Mouse (Mus musculus) lung, embryonic 15.5 days (tissue): ENCODE measurements around the gene Wdpcp. TPM values are rescaled to one million over a fixed set of nuclear protein-coding genes. Genes with fewer than 3 reads are reported as not detected.

Experiments used
- ATAC-seq: fragments of 200-750 bp; cut with Nextera tagmentation; 2 replicates; pipeline ENCODE4 v1.8.0; 2017; ENCODE audit warnings: moderate number of reproducible peaks, borderline replicate concordance; ENCODE audit not compliant: low FRiP score, low TSS enrichment; ENCODE audit errors: extremely low read depth
- H3K27ac ChIP-seq: fragments of 300-500 bp; sonication (generic); 2 replicates; pipeline ENCODE4 v1.5.1; 2015; ENCODE audit warnings: moderate library complexity, mild to moderate bottlenecking, inconsistent platforms
- H3K27me3 ChIP-seq: fragments of 300-500 bp; sonication (generic); 2 replicates; pipeline ENCODE4 v1.6.1; 2015; ENCODE audit warnings: inconsistent platforms
- H3K36me3 ChIP-seq: fragments of 300-500 bp; sonication (generic); 2 replicates; pipeline ENCODE4 v1.6.1; 2015; ENCODE audit warnings: inconsistent platforms
- H3K4me1 ChIP-seq: fragments of 300-500 bp; sonication (generic); 2 replicates; pipeline ENCODE4 v1.6.1; 2015; ENCODE audit warnings: inconsistent platforms
- H3K4me2 ChIP-seq: fragments of 300-500 bp; sonication (generic); 2 replicates; pipeline ENCODE4 v1.6.1; 2015; ENCODE audit warnings: inconsistent platforms, mild to moderate bottlenecking, moderate library complexity
- H3K4me3 ChIP-seq: fragments of 300-500 bp; sonication (generic); 2 replicates; pipeline ENCODE4 v1.5.1; 2015; ENCODE audit warnings: mild to moderate bottlenecking, inconsistent platforms
- H3K9ac ChIP-seq: fragments of 300-500 bp; sonication (generic); 2 replicates; pipeline ENCODE4 v1.6.1; 2015; ENCODE audit warnings: inconsistent platforms
- H3K9me3 ChIP-seq: fragments of 300-500 bp; sonication (generic); 2 replicates; pipeline ENCODE4 v1.6.1; 2016; ENCODE audit warnings: inconsistent platforms
- WGBS: fragments of 180-500 bp; shearing (Covaris S2); methylation state at CpG from one replicate; pipeline ENCODE4 v1.1.7; 2015; 5-methylcytosine and 5-hydroxymethylcytosine counted together
- polyA plus RNA-seq: library from polyadenylated mRNA; unstranded; fragments of >200 nt; fragmentation: Nextera tagmentation; extraction: Ambion mirVana; gene quantifications from 2 replicates; pipeline ENCODE4 v1.2.1, GENCODE M21; 2015

The Wdpcp gene
- polyA plus RNA-seq, 1 experiment from 2014 or later = 12.5 TPM

DNA sequence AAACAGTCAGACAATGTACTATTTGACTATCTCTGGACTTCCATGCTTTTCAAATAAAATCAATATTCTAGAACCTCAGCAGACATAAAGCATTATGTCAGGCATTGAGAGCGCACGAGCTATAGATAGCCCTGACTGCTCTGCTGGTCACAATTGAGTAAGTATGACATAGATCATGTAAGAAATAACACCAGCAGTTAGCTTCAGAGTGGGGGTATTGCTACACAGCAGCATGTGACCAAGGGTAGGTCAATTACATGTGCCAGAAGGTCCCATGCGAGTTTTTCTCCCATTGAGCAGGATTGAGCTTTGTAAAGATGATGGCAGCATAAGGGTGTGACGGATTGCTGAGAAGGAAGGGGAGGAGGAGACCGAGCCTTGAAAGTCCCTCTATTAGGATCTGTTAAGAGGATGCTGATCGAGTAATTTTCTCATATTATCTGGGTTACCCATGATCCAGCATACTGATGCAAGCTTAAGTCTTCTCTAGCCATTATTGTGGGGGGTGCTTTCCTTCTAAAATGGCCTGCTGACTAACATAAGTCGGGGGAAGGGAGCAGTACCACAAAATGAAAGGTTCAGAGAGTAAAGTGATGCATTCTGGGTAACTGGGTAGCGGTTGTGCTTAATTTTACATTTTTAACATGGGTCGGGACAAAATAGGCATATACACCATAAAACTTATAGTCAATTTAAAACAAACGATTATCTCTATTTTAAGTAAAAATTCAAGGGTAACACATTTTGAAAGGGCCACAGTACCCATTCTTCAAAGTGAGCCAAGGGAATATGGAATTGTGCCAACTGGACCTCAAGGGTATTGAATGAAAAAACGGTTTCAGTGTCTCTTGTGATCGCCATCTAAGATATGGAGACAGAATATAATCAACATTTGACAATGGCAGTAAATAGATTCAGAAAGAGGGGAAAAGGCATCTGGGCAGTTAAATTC, 21.5 kb upstream of the Wdpcp start:
- Histone ChIP-seq H3K36me3 (no peaks in the 10 kb centered on the region), H3K9me3 (no peaks in the 10 kb centered on the region), H3K27me3 (no peaks in the 10 kb centered on the region), H3K4me1 (no peaks in the 10 kb centered on the region), H3K4me3 (no peak overlapping the region), H3K4me2 (no peak overlapping the region), H3K9ac (no peak overlapping the region), H3K27ac (no peak overlapping the region)
- WGBS = 81% methylated on average over 12 of the region's 12 CpGs
- no peak for ATAC-seq

DNA sequence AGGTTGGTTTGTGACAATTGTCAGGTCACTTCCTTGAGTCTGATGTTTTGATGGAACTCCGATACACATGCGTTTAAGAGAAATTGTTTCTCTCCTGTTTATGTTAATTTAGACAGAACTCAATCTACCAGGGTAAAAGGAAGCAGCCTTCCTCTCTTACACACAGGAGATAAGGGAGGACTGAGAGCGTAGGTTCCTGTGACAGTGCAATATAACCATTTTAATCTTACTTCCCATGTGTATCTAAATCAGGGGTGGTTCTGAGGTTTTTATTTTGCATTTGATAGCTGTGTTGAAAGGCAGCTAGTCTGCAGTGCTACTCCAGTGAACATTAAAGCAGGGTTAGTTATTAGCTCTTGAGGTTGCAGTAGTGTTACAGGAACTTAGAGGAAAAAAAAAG, 20.0 kb upstream of the Wdpcp start:
- no peak for ATAC-seq
- Histone ChIP-seq H3K4me1 (no peaks in the 10 kb centered on the region), H3K36me3 (peaks cover 3% of the 10 kb centered on the region; the same call in 1 of the 2 replicates), H3K9ac (no peak overlapping the region), H3K9me3 (no peaks in the 10 kb centered on the region), H3K4me2 (no peak overlapping the region), H3K27me3 (no peaks in the 10 kb centered on the region), H3K27ac (no peak overlapping the region), H3K4me3 (no peak overlapping the region)
- 60% methylated on average over 3 of the region's 3 CpGs for WGBS

DNA sequence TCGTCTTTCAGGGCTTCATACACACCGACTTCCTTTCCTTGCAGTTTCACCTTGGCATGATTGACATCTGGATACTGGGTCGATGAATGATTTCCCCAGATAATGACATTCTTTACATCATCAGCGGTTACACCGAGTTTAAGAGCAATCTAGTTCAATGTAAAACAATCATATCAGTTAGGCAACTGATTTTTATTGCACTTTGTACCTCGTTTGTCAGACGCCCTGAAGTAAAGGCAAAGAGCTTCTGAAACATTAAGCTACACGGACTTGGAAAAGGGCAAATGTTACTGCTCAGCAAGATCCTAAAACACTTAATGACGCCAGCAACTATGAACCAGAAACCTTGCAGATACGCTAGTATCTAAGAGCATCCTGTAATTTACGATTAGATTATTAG, 12.3 kb upstream of the Wdpcp start:
- peaks cover 48% of the 10 kb centered on the region for H3K36me3 ChIP-seq

DNA sequence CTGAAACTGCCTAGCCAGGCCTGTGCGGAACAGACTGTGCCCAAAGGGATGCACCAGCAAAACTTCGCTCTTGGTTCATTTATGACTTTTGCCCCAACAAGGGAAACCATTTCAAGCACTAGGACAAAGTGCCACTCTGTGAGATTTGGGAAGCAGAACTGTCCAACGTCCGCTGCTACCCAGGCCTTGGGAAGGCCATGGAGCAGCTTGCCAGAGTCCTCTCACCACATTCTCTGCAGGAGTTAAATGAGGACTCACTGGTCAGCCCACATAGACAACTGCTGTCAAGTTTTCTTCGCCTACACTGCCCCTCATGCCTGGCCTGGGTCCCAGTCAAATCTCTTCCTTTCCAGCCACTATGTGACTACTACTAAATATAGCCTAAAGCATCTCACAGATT, 10.7 kb upstream of the Wdpcp start:
- Histone ChIP-seq H3K4me1 (no peaks in the 10 kb centered on the region), H3K36me3 (peaks cover 56% of the 10 kb centered on the region), H3K4me2 (no peak overlapping the region), H3K4me3 (no peak overlapping the region), H3K9ac (no peak overlapping the region), H3K27me3 (no peaks in the 10 kb centered on the region), H3K27ac (no peak overlapping the region), H3K9me3 (no peaks in the 10 kb centered on the region)
- no peak for ATAC-seq
- 83% methylated on average over 5 of the region's 5 CpGs for WGBS

More for the DNA sequence above, 12.3 kb upstream of the Wdpcp start:
- Histone ChIP-seq H3K4me3 (no peak overlapping the region), H3K9ac (no peak overlapping the region), H3K4me2 (no peak overlapping the region), H3K9me3 (no peaks in the 10 kb centered on the region), H3K27ac (no peak overlapping the region), H3K4me1 (no peaks in the 10 kb centered on the region), H3K27me3 (no peaks in the 10 kb centered on the region)
- ATAC-seq = no peak
- WGBS = 79% methylated on average over 11 of the region's 11 CpGs

DNA sequence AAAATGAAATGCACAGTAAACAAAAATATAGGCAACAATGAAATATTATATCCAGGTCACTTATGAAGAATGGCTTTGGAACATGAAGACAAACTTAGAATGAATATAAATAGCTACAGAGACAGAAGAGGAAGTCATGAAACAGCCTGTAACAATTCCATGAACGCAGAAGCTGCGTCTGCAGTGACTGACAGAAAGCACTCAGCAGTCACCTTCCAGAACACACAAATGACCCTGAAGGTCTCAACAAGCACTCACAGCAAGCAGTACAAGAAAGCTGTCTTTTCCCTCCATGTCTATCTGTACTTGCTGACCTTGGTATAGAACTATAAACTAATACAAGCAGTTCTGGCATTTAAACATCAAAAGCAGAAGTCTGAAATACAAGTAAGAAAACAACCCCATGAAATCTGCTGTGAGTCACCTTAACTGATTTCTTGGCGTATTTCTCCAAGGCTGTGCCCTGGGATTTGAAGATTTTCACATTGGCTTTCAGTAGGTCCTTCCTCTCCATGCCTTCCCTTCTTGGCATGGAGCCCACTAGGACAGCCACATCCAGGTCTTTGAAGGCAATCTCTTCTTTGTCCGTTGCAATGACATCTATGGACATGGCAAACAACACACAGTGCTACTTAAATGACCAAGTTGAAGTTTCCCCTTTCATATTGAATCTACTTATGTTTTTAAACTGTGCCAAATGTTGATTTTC, 8.3 kb upstream of the Wdpcp start:
- peaks cover 43% of the 10 kb centered on the region for H3K36me3 ChIP-seq
- no peaks in the 10 kb centered on the region for H3K27me3 ChIP-seq
- H3K9ac ChIP-seq = no peak overlapping the region
- H3K4me3 ChIP-seq = no peak overlapping the region
- WGBS = 69% methylated on average over 4 of the region's 4 CpGs
- ATAC-seq = no peak
- H3K4me1 ChIP-seq = peaks cover 3% of the 10 kb centered on the region; the same call in 1 of the 2 replicates
- H3K27ac ChIP-seq = no peak overlapping the region
- no peak overlapping the region for H3K4me2 ChIP-seq
- H3K9me3 ChIP-seq = no peaks in the 10 kb centered on the region

DNA sequence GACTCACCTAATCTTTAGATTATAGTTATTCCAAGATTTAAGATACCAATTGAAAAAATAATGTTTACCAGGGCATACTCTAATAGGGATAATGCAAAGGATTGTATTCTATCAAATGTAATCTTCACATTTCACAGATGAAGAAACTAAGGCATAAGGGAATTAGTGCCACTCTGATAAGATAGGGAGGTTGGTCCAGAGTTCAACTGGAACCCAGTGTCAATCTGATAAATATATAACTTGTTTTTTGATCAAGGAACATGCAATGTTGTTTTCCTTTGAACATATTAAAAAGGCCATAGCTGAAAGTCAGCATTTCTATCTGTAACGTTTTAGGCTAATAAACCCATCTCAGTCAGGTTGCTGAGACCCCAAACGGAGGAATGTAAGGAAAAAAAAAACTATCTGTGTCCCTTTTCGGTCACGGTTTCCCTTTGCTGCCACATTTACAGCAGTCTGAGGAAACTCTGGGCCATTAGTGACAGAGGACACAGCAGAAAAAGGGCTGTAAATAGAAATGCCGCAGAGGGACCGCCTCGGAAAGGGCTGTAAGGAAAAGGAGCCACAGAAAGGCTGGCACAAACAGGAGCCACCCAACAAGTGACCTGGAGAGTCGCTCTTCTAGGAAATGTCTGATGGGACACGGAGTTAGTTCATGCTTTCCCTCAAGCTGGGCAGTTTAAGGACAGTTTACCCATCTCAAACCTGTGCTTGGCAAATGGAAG, 7.2 kb upstream of the Wdpcp start:
- Histone ChIP-seq H3K4me1 (peaks cover 12% of the 10 kb centered on the region), H3K9ac (no peak overlapping the region), H3K27me3 (no peaks in the 10 kb centered on the region), H3K36me3 (peaks cover 33% of the 10 kb centered on the region), H3K27ac (no peak overlapping the region), H3K9me3 (no peaks in the 10 kb centered on the region), H3K4me2 (no peak overlapping the region), H3K4me3 (no peak overlapping the region)
- no peak for ATAC-seq
- WGBS = 86% methylated on average over 9 of the region's 9 CpGs

DNA sequence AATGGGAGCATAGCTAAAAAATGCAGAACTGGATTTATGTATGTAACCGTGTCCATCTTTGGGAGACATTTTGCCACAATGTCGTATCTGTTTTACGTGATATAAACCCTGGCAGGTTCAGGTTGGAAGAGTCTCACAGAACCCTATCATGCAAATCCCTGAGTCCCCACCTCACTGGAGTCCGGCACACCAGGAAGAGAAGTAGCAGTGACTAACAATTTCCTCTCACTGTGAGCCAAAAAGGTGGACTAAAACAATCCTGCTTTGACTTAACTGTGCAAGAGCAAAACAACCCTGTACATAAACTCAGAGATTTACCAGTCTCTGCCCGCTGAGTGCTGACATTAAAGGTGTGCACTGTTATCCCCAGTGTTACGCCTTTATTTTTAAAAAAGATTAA, 5.1 kb upstream of the Wdpcp start:
- H3K4me3 ChIP-seq = no peak overlapping the region
- no peak overlapping the region for H3K9ac ChIP-seq
- H3K36me3 ChIP-seq = peaks cover 23% of the 10 kb centered on the region
- H3K4me1 ChIP-seq = peaks cover 19% of the 10 kb centered on the region
- no peaks in the 10 kb centered on the region for H3K9me3 ChIP-seq
- no peak overlapping the region for H3K4me2 ChIP-seq
- no peak for ATAC-seq
- H3K27me3 ChIP-seq = no peaks in the 10 kb centered on the region
- no peak overlapping the region for H3K27ac ChIP-seq
- WGBS = 92% methylated on average over 6 of the region's 6 CpGs

DNA sequence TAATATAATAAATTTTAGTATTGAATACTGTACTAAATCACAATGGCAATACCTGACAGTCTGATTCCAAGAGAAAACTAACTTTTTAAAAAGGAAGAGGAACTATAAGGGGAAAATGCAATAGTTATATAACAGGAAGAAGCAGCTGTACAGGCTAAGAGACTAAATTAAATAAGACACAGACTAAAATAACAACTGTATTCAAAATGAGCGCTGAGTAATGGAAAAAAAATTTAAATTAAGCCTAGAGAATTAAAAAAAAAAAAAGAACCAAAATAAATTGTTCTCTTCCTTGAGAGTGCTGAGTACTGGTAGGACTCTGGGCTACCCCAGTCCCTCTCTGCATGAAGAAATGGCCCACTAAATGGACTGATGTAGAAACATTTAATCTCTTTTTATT, 4.3 kb upstream of the Wdpcp start:
- 91% methylated on average over 1 of the region's 1 CpGs for WGBS
- Histone ChIP-seq H3K9me3 (no peaks in the 10 kb centered on the region), H3K27ac (no peak overlapping the region), H3K4me2 (no peak overlapping the region), H3K36me3 (peaks cover 21% of the 10 kb centered on the region), H3K4me1 (peaks cover 21% of the 10 kb centered on the region), H3K9ac (no peak overlapping the region), H3K27me3 (no peaks in the 10 kb centered on the region), H3K4me3 (no peak overlapping the region)
- no peak for ATAC-seq

DNA sequence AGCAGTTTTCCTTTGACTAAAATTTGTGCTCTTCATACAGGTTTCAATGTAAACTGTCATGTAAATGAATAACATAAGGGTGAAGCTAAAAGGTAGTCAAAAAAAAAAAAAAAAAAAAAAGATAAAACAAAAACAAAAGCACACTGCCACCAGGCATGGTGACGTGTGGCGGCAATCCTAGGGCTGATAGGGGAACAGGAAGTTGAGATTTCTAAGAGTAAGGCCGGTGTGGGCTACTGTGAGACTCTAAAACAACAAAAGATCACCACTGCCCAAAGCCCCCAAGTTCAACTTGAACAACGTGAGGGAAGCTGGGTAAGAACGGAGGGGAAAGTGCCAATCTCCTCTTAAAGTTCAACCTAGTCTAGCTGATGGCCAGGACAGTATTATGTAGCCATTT, 3.0 kb upstream of the Wdpcp start:
- Histone ChIP-seq H3K27me3 (no peaks in the 10 kb centered on the region), H3K36me3 (peaks cover 11% of the 10 kb centered on the region), H3K9ac (no peak overlapping the region), H3K4me1 (peaks cover 24% of the 10 kb centered on the region), H3K27ac (peak overlapping the region; percentile 3; the same call in 1 of the 2 replicates), H3K4me2 (peak overlapping the region; percentile 20; the same call in 1 of the 2 replicates), H3K4me3 (no peak overlapping the region), H3K9me3 (no peaks in the 10 kb centered on the region)
- 49% methylated on average over 5 of the region's 5 CpGs for WGBS
- ATAC-seq = no peak

DNA sequence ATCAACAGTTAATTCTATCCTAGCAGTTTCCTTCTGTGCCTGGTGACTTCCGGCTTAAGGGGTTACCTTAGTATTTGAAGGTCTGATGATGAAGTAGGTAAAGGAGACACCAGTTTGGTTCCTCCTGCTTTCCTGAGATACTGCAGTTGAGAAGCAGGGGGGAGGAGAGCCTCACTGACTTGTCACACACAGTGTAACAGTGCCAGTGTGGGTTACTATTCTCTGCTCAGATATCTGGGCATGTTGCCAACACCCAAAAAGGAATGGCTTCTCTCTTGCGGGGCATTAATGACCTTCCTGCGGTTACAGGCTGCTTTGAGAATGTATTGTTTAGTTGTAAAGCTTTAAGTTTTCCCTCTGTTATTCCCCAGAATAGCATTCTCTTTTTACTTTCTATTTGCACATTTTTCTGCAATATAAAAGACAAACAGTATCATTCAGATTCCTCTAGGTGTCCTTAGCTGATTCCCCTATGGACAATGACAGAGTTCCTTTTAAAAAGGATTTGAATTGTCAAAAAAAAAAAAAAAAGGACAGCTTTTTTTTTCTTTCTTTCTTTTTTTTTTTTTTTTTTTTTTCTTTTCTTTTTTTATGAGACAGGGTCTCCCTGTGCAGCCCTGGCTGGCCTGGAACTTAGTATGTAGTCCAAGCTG, 2.5 kb upstream of the Wdpcp start:
- 27% methylated on average over 3 of the region's 3 CpGs for WGBS
- peaks cover 24% of the 10 kb centered on the region for H3K4me1 ChIP-seq
- H3K27me3 ChIP-seq = no peaks in the 10 kb centered on the region
- peak overlapping the region; percentile 3; the same call in 1 of the 2 replicates for H3K27ac ChIP-seq
- no peaks in the 10 kb centered on the region for H3K9me3 ChIP-seq
- no peak for ATAC-seq
- peak overlapping the region; percentile 69; the same call in 1 of the 2 replicates for H3K4me2 ChIP-seq
- 0 out of 2 replicates have a peak overlapping the region, but pooled peaks have one; percentile 2 for H3K9ac ChIP-seq
- no peak overlapping the region for H3K4me3 ChIP-seq
- peaks cover 11% of the 10 kb centered on the region for H3K36me3 ChIP-seq

DNA sequence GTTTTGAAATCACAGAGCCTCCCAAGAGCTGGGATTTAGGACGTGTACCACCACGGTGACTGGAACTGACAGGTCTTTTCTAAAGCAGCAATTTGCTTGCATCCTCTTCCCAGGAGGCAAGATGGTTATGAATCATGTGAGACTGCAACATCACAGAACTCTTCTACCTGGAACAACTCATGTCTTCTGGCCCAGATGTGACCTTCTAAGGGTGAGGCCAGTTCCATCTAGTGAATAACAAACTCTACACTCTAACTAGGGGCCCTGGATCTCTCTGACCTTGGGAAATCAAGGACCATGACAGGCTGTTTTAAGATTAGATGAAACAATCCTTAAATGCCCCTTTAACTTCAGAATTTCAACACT, 1.9 kb upstream of the Wdpcp start:
- Histone ChIP-seq H3K36me3 (peaks cover 8% of the 10 kb centered on the region), H3K4me2 (peak overlapping the region; percentile 69; the same call in 1 of the 2 replicates), H3K4me3 (no peak overlapping the region), H3K4me1 (peaks cover 24% of the 10 kb centered on the region), H3K9ac (0 out of 2 replicates have a peak overlapping the region, but pooled peaks have one; percentile 2), H3K27me3 (no peaks in the 10 kb centered on the region), H3K27ac (no peak overlapping the region), H3K9me3 (no peaks in the 10 kb centered on the region)
- ATAC-seq = no peak
- 74% methylated on average over 2 of the region's 2 CpGs for WGBS
